Mouse (Mus musculus) liver, postnatal 0 days (tissue): ENCODE data around the gene Gm19402. TPM values are rescaled to one million over a fixed set of nuclear protein-coding genes. Genes with fewer than 3 reads are reported as not detected.

Source experiments
- ATAC-seq: fragments of 200-750 bp; cut with Nextera tagmentation; 2 replicates; pipeline ENCODE4 v1.8.0; 2017; ENCODE audit warnings: mild to moderate bottlenecking, moderate library complexity
- DNase-seq: peaks from one replicate; pipeline ENCODE4 v3.0.0-alpha.2; 2016
- H3K27ac ChIP-seq: fragments of 300-500 bp; sonication (generic); 2 replicates; pipeline ENCODE4 v1.5.1; 2014; ENCODE audit warnings: antibody characterized with exemption, moderate library complexity, mild to moderate bottlenecking, low read depth
- H3K27me3 ChIP-seq: fragments of 300-500 bp; sonication (generic); 2 replicates; pipeline ENCODE4 v1.6.1; 2014; ENCODE audit warnings: low read length, control low read depth, mixed read lengths; ENCODE audit not compliant: insufficient read depth
- H3K36me3 ChIP-seq: fragments of 300-500 bp; sonication (generic); replicated peaks from 2 replicates; pipeline ENCODE4 v1.6.1; 2014; ENCODE audit warnings: mild to moderate bottlenecking, control low read depth, low read length, moderate library complexity, mixed read lengths; ENCODE audit not compliant: insufficient read depth
- H3K4me1 ChIP-seq: fragments of 300-500 bp; sonication (generic); 2 replicates; pipeline ENCODE4 v1.6.1; 2014; ENCODE audit warnings: antibody characterized with exemption, mild to moderate bottlenecking, control low read depth; ENCODE audit not compliant: insufficient read depth
- H3K4me2 ChIP-seq: fragments of 300-500 bp; sonication (generic); 2 replicates; pipeline ENCODE4 v1.6.1; 2014; ENCODE audit warnings: low read depth, mild to moderate bottlenecking, low read length, moderate library complexity, mixed read lengths
- H3K4me3 ChIP-seq: fragments of 300-500 bp; sonication (generic); 2 replicates; pipeline ENCODE4 v1.5.1; 2014; ENCODE audit warnings: low read depth, low read length
- H3K9ac ChIP-seq: fragments of 300-500 bp; sonication (generic); replicated peaks from 2 replicates; pipeline ENCODE4 v1.6.1; 2014; ENCODE audit warnings: mild to moderate bottlenecking, moderate library complexity
- H3K9me3 ChIP-seq: fragments of 300-500 bp; sonication (generic); 2 replicates; pipeline ENCODE4 v1.6.1; 2016; ENCODE audit warnings: mild to moderate bottlenecking, control low read depth, low read length, mixed read lengths
- CTCF ChIP-seq: sonication (generic); IDR thresholded peaks from 2 replicates; pipeline ENCODE4 v1.5.1; 2016; ENCODE audit warnings: antibody characterized with exemption, low read depth
- EP300 ChIP-seq: IDR thresholded peaks from 2 replicates; pipeline ENCODE4 v1.6.1; 2016; ENCODE audit warnings: antibody characterized with exemption, low read depth, mild to moderate bottlenecking
- WGBS: fragments of 180-500 bp; shearing (Covaris S2); extraction: QIAGEN DNeasy Blood & Tissue Kit; methylation state at CpG from one replicate; pipeline ENCODE4 v1.1.7; 2014; ENCODE audit not compliant: insufficient replicate concordance; 5-methylcytosine and 5-hydroxymethylcytosine counted together
- polyA plus RNA-seq: library from polyadenylated mRNA; unstranded; fragments of >200 nt; fragmentation: Nextera tagmentation; extraction: Ambion mirVana; gene quantifications from 2 replicates; pipeline ENCODE4 v1.2.1, GENCODE M21; 2015

The Gm19402 gene
- polyA plus RNA-seq, 1 experiment from 2014 or later, result not detected

DNA sequence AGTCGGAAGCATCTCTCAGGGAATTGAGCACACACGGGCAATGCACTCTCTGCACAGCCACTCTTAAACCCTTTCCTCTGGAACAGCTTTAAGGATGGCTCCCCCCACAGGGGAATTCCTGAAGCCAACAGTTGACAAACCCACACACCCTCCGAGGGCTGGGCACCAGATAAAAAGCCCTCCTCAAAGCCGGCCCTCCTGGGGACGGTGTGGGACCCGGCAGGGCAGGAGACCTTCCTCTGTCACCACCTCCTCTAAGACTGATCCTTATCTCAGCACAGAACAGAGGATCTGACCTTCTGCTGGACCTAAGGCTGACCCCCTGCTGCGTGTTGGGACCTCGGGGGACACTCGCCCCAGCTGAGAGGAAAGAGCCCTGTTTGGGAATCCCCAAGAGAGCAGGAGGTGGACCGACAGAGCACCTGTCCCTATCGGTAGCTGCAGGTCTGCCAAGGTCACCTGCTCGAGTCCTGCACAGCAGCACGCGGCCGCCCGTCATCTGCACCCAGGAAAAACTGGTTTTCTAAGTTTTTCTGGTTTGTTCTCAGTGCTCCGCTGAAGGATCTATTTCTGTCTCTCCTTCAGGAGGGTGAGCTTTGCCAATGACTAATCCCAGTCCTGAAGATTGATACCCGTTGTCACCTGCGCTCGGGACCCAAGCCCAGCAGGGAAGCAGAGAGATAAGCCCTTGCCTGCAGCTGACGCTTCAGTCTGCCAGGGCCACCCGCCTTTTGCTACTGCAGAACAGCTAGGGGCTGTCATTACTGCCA is 4.5 kb downstream of the Gm19402 start, which contains the start of gene Tspear:
Tspear (plus strand) TSS at position 675 of the 770 bp plus-strand sequence.
- Histone ChIP-seq H3K9ac (no peak within 1 kb of the TSS), H3K4me1 (no peaks in the 10 kb centered on the region), H3K36me3 (no peaks in the 10 kb centered on the region), H3K27me3 (peaks cover 36% of the 10 kb centered on the region), H3K4me2 (no peak within 1 kb of the TSS), H3K27ac (no peak within 1 kb of the TSS), H3K9me3 (no peaks in the 10 kb centered on the region), H3K4me3 (no peak within 1 kb of the TSS)
- DNase-seq (no peak), ATAC-seq (no peak)
- WGBS, result 4% methylated on average over 22 of the region's 22 CpGs
- TF ChIP-seq CTCF, result no peak
- TF ChIP-seq EP300, result no peak

- Histone ChIP-seq H3K4me3 (no peak overlapping the region), H3K9ac (no peak overlapping the region), H3K27me3 (peaks cover 40% of the 10 kb centered on the region), H3K27ac (no peak overlapping the region), H3K4me1 (no peaks in the 10 kb centered on the region), H3K4me2 (no peak overlapping the region), H3K36me3 (no peaks in the 10 kb centered on the region), H3K9me3 (no peaks in the 10 kb centered on the region)
- TF ChIP-seq EP300, result no peak
- no peak for ATAC-seq
- DNase-seq, result no peak
- WGBS, result 32% methylated on average over 8 of the region's 8 CpGs
Observed at GRCm38 (mm10) chr10:77684181-77684580, 6.4 kb downstream of the Gm19402 start.

DNA sequence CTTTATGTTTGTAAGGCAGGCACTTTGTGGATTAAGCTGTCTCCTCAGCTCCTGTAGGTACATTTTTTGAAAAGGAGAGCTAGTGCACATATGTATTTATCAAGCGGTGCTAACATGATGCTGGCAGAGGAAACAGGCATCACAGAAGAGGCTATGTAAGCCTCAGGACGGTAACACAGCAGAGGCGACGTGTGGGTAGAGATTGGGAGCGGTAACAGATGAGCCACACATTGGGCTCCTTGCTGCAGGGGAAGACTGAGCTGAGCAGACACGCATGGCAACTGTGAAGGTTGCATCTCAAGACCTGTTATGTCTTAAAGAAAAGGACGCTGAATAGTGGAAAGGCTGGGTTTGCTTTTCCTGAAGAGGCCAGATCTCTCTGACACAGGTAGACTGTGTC is 7.6 kb downstream of the Gm19402 start:
- no peak for TF ChIP-seq CTCF
- no peak for TF ChIP-seq EP300
- H3K36me3 ChIP-seq, result no peaks in the 10 kb centered on the region
- H3K4me3 ChIP-seq, result no peak overlapping the region
- H3K9me3 ChIP-seq, result no peaks in the 10 kb centered on the region
- no peaks in the 10 kb centered on the region for H3K4me1 ChIP-seq
- 67% methylated on average over 7 of the region's 7 CpGs for WGBS
- H3K27me3 ChIP-seq, result peaks cover 45% of the 10 kb centered on the region
- no peak for ATAC-seq
- no peak overlapping the region for H3K9ac ChIP-seq
- no peak overlapping the region for H3K4me2 ChIP-seq
- no peak overlapping the region for H3K27ac ChIP-seq
- DNase-seq, result no peak

DNA sequence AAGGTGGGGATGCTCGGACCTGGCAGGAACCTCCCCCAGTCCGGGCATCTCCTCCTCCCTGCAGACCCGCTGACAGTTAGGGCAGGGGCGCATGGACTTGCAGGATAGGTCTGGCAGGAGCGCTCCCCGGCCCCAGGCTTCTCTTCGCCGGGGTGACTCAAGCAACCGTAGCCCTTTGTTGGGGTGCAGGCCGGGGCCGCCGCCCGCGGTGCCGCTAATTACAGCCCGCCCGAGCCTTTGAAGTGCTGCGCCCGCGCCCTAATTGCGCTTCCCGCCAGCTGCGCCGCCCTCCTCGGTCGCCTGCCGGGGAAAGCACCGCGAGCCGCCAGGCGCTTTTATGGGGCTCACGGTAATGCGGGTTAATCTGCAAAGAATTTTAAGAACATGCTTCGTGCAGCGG is 13.0 kb downstream of the Gm19402 start:
- peak overlapping the region; percentile 9; the same call in 1 of the 2 replicates for H3K4me3 ChIP-seq
- H3K4me1 ChIP-seq, result no peaks in the 10 kb centered on the region; the same call in 1 of the 2 replicates
- H3K27ac ChIP-seq, result no peak overlapping the region
- H3K4me2 ChIP-seq, result no peak overlapping the region
- under 1% methylated on average over 35 of the region's 35 CpGs for WGBS
- peaks cover 32% of the 10 kb centered on the region for H3K27me3 ChIP-seq
- H3K9me3 ChIP-seq, result no peaks in the 10 kb centered on the region
- H3K9ac ChIP-seq, result no peak overlapping the region
- ATAC-seq (no peak), DNase-seq (no peak)
- TF ChIP-seq EP300 (no peak), CTCF (no peak)
- no peaks in the 10 kb centered on the region for H3K36me3 ChIP-seq

DNA sequence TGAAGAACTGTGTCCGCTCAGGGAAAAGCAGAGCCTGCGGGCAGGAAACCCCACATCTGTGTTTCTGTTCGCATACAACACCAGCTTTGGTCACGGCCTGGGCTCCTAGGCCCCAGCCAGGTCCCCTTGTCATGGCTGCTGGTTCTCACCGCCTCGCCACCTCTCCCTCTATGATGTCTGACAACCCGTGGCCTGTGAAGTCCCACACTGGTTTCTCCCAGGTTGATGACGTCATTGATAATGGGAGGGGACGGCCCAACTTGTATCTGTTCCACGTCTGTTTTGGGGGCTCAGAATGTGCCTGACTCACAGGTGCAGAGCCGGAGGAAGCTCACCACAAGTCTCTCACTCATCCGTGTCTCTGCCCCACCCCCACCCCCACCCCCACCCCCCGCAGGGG is 16.8 kb downstream of the Gm19402 start:
- Histone ChIP-seq H3K9me3 (no peaks in the 10 kb centered on the region), H3K4me3 (no peak overlapping the region), H3K36me3 (no peaks in the 10 kb centered on the region), H3K27me3 (peaks cover 24% of the 10 kb centered on the region), H3K27ac (no peak overlapping the region), H3K4me1 (no peaks in the 10 kb centered on the region; the same call in 1 of the 2 replicates), H3K4me2 (no peak overlapping the region), H3K9ac (no peak overlapping the region)
- ATAC-seq, result peak; percentile 29
- no peak for TF ChIP-seq EP300
- TF ChIP-seq CTCF, result no peak
- 53% methylated on average over 13 of the region's 13 CpGs for WGBS
- no peak for DNase-seq

DNA sequence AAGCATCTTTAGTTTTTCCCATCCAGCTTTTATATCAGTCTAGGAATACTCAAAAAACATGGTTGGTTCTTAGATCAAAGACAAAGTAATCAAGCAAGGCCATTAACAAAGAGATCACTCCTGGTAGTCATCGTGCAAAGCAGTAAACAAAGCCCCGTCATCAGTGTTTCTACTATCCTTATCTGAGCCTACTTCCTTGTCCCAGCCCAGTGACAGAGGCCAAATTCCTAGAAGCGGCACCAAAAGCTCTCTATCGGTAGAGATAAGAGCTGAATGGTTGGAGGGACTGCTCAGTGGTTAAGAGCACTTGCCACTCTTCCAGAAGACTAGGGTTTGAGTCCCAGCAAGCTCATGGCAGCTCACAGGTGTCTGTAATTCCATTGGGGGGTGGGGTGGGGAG is 19.0 kb downstream of the Gm19402 start:
- no peaks in the 10 kb centered on the region for H3K4me1 ChIP-seq
- 21% methylated on average over 4 of the region's 4 CpGs for WGBS
- no peaks in the 10 kb centered on the region for H3K9me3 ChIP-seq
- no peak overlapping the region for H3K9ac ChIP-seq
- DNase-seq, result no peak
- no peak for TF ChIP-seq CTCF
- peak; percentile 61 for TF ChIP-seq EP300
- peaks cover 4% of the 10 kb centered on the region; the same call in 1 of the 2 replicates for H3K27me3 ChIP-seq
- H3K4me3 ChIP-seq, result no peak overlapping the region
- H3K36me3 ChIP-seq, result no peaks in the 10 kb centered on the region
- H3K4me2 ChIP-seq, result no peak overlapping the region
- no peak overlapping the region for H3K27ac ChIP-seq
- ATAC-seq, result peak; percentile 77
